Mouse (Mus musculus) liver, embryonic 13.5 days (tissue): ENCODE results near the gene Thrb. TPM values are rescaled to one million over a fixed set of nuclear protein-coding genes. Genes with fewer than 3 reads are reported as not detected.

Experiments used
- ATAC-seq: fragments of 200-750 bp; cut with Nextera tagmentation; 2 replicates; pipeline ENCODE4 v1.8.0; 2017; ENCODE audit warnings: low read depth, mild to moderate bottlenecking, moderate number of reproducible peaks, moderate library complexity
- DNase-seq: peaks from one replicate; pipeline ENCODE4 v3.0.0; 2022
- H3K27ac ChIP-seq: fragments of 300-500 bp; sonication (generic); 2 replicates; pipeline ENCODE4 v1.5.1; 2015; ENCODE audit warnings: moderate library complexity, mild to moderate bottlenecking, inconsistent platforms
- H3K27me3 ChIP-seq: fragments of 300-500 bp; sonication (generic); 2 replicates; pipeline ENCODE4 v1.6.1; 2015; ENCODE audit warnings: mild to moderate bottlenecking, inconsistent platforms
- H3K36me3 ChIP-seq: fragments of 300-500 bp; sonication (generic); 2 replicates; pipeline ENCODE4 v1.6.1; 2015; ENCODE audit warnings: mild to moderate bottlenecking, inconsistent platforms
- H3K4me1 ChIP-seq: fragments of 300-500 bp; sonication (generic); replicated peaks from 2 replicates; pipeline ENCODE4 v1.6.1; 2015; ENCODE audit warnings: inconsistent platforms
- H3K4me2 ChIP-seq: fragments of 300-500 bp; sonication (generic); 2 replicates; pipeline ENCODE4 v1.6.1; 2015; ENCODE audit warnings: inconsistent platforms, mild to moderate bottlenecking, moderate library complexity
- H3K4me3 ChIP-seq: fragments of 300-500 bp; sonication (generic); replicated peaks from 2 replicates; pipeline ENCODE4 v1.5.1; 2015; ENCODE audit warnings: mild to moderate bottlenecking, inconsistent platforms
- H3K9ac ChIP-seq: fragments of 300-500 bp; sonication (generic); 2 replicates; pipeline ENCODE4 v1.6.1; 2015; ENCODE audit warnings: mild to moderate bottlenecking, inconsistent platforms
- H3K9me3 ChIP-seq: fragments of 300-500 bp; sonication (generic); replicated peaks from 2 replicates; pipeline ENCODE4 v1.6.1; 2016; ENCODE audit warnings: inconsistent platforms
- WGBS: fragments of 180-500 bp; shearing (Covaris S2); methylation state at CpG from one replicate; pipeline ENCODE4 v1.1.7; 2015; ENCODE audit not compliant: insufficient replicate concordance; 5-methylcytosine and 5-hydroxymethylcytosine counted together
- polyA plus RNA-seq: library from polyadenylated mRNA; unstranded; fragments of >200 nt; fragmentation: Nextera tagmentation; extraction: Ambion mirVana; gene quantifications from 2 replicates; pipeline ENCODE4 v1.2.1, GENCODE M21; 2015

Gene Thrb
- polyA plus RNA-seq, result 1.3 and 1.9 TPM in 2 replicates

GRCm38 (mm10) chr14:17659686-17660328 lies at the start of gene Thrb:
Gene Thrb, plus strand, starts transcription at chr14:17660261.
- Histone ChIP-seq H3K4me3 (peak within 1 kb of the TSS; percentile 57), H3K4me1 (no peaks in the 10 kb centered on the region), H3K4me2 (peak within 1 kb of the TSS; percentile 69), H3K27ac (peak within 1 kb of the TSS; percentile 5; the same call in 1 of the 2 replicates), H3K27me3 (peaks cover 51% of the 10 kb centered on the region), H3K9me3 (no peaks in the 10 kb centered on the region), H3K36me3 (no peaks in the 10 kb centered on the region), H3K9ac (peak within 1 kb of the TSS; percentile 57)
- DNase-seq (no peak), ATAC-seq (peak; percentile 19; the same call in 1 of the 2 replicates)
- 1% methylated on average over 23 of the region's 23 CpGs for WGBS

- Histone ChIP-seq H3K4me1 (no peaks in the 10 kb centered on the region), H3K9me3 (no peaks in the 10 kb centered on the region), H3K4me3 (no peak overlapping the region), H3K27me3 (no peaks in the 10 kb centered on the region), H3K27ac (no peak overlapping the region), H3K4me2 (no peak overlapping the region), H3K9ac (no peak overlapping the region), H3K36me3 (no peaks in the 10 kb centered on the region)
- DNase-seq, result no peak
- no peak for ATAC-seq
- WGBS, result 42% methylated on average over 3 of the region's 3 CpGs
Observed at GRCm38 (mm10) chr14:17621671-17622070, 38.4 kb upstream of the Thrb start.

- no peaks in the 10 kb centered on the region for H3K4me1 ChIP-seq
- no peaks in the 10 kb centered on the region for H3K36me3 ChIP-seq
- no peak overlapping the region for H3K4me3 ChIP-seq
- no peak overlapping the region for H3K9ac ChIP-seq
- ATAC-seq, result no peak
- no peak overlapping the region for H3K27ac ChIP-seq
- WGBS, result 55% methylated on average over 2 of the region's 2 CpGs
- no peak for DNase-seq
- H3K27me3 ChIP-seq, result no peaks in the 10 kb centered on the region
- H3K9me3 ChIP-seq, result no peaks in the 10 kb centered on the region
- no peak overlapping the region for H3K4me2 ChIP-seq
Observed at GRCm38 (mm10) chr14:17623936-17624335, 36.1 kb upstream of the Thrb start.

GRCm38 (mm10) chr14:17629215-17629614 lies 30.8 kb upstream of the Thrb start:
- Histone ChIP-seq H3K4me1 (no peaks in the 10 kb centered on the region), H3K27ac (no peak overlapping the region), H3K27me3 (no peaks in the 10 kb centered on the region), H3K36me3 (no peaks in the 10 kb centered on the region), H3K9ac (no peak overlapping the region), H3K9me3 (no peaks in the 10 kb centered on the region), H3K4me2 (no peak overlapping the region), H3K4me3 (no peak overlapping the region)
- DNase-seq, result no peak
- WGBS, result 27% methylated on average over 5 of the region's 5 CpGs
- ATAC-seq, result no peak

- DNase-seq, result no peak
- Histone ChIP-seq H3K9me3 (no peaks in the 10 kb centered on the region), H3K4me2 (peak overlapping the region; percentile 36), H3K9ac (no peak overlapping the region), H3K4me3 (no peak overlapping the region), H3K27ac (no peak overlapping the region), H3K27me3 (no peaks in the 10 kb centered on the region), H3K36me3 (no peaks in the 10 kb centered on the region), H3K4me1 (no peaks in the 10 kb centered on the region)
- no peak for ATAC-seq
- WGBS, result 5% methylated on average over 19 of the region's 19 CpGs
Observed at GRCm38 (mm10) chr14:17632887-17633522, 27.1 kb upstream of the Thrb start.

- no peak overlapping the region for H3K9ac ChIP-seq
- no peaks in the 10 kb centered on the region for H3K4me1 ChIP-seq
- no peak overlapping the region for H3K4me3 ChIP-seq
- no peaks in the 10 kb centered on the region for H3K36me3 ChIP-seq
- ATAC-seq (no peak), DNase-seq (no peak)
- H3K27me3 ChIP-seq, result no peaks in the 10 kb centered on the region
- H3K4me2 ChIP-seq, result no peak overlapping the region
- WGBS, result 50% methylated on average over 3 of the region's 3 CpGs
- no peaks in the 10 kb centered on the region for H3K9me3 ChIP-seq
- H3K27ac ChIP-seq, result no peak overlapping the region
Observed at GRCm38 (mm10) chr14:17636971-17637370, 23.1 kb upstream of the Thrb start.

- DNase-seq, result no peak
- Histone ChIP-seq H3K4me1 (no peaks in the 10 kb centered on the region), H3K4me2 (no peak overlapping the region), H3K4me3 (no peak overlapping the region), H3K9me3 (no peaks in the 10 kb centered on the region), H3K27ac (no peak overlapping the region), H3K36me3 (no peaks in the 10 kb centered on the region), H3K9ac (no peak overlapping the region), H3K27me3 (no peaks in the 10 kb centered on the region)
- ATAC-seq, result no peak
- WGBS, result 45% methylated on average over 3 of the region's 3 CpGs
Observed at GRCm38 (mm10) chr14:17641770-17642169, 18.3 kb upstream of the Thrb start.

GRCm38 (mm10) chr14:17655084-17655483 lies 5.0 kb upstream of the Thrb start:
- Histone ChIP-seq H3K9me3 (no peaks in the 10 kb centered on the region), H3K4me3 (no peak overlapping the region), H3K27me3 (peaks cover 18% of the 10 kb centered on the region), H3K4me2 (no peak overlapping the region), H3K27ac (no peak overlapping the region), H3K4me1 (no peaks in the 10 kb centered on the region), H3K36me3 (no peaks in the 10 kb centered on the region), H3K9ac (no peak overlapping the region)
- no peak for ATAC-seq
- 58% methylated on average over 5 of the region's 5 CpGs for WGBS
- DNase-seq, result no peak

GRCm38 (mm10) chr14:17659031-17659430 lies 1.0 kb upstream of the Thrb start:
- no peak overlapping the region for H3K27ac ChIP-seq
- DNase-seq (no peak), ATAC-seq (no peak)
- peaks cover 51% of the 10 kb centered on the region for H3K27me3 ChIP-seq
- H3K36me3 ChIP-seq, result no peaks in the 10 kb centered on the region
- 0% methylated on average over 9 of the region's 10 CpGs for WGBS
- H3K9me3 ChIP-seq, result no peaks in the 10 kb centered on the region
- H3K4me2 ChIP-seq, result peak overlapping the region; percentile 69
- H3K9ac ChIP-seq, result no peak overlapping the region
- H3K4me3 ChIP-seq, result peak overlapping the region; percentile 57
- H3K4me1 ChIP-seq, result no peaks in the 10 kb centered on the region

GRCm38 (mm10) chr14:17660329-17661099 lies 453 bp downstream of the Thrb start:
- peak overlapping the region; percentile 57 for H3K4me3 ChIP-seq
- no peaks in the 10 kb centered on the region for H3K36me3 ChIP-seq
- WGBS, result under 1% methylated on average over 81 of the region's 82 CpGs
- H3K9me3 ChIP-seq, result no peaks in the 10 kb centered on the region
- no peaks in the 10 kb centered on the region for H3K4me1 ChIP-seq
- H3K4me2 ChIP-seq, result peak overlapping the region; percentile 69
- DNase-seq (peak; percentile 6), ATAC-seq (peak; percentile 89)
- H3K27ac ChIP-seq, result peak overlapping the region; percentile 5; the same call in 1 of the 2 replicates
- peaks cover 51% of the 10 kb centered on the region for H3K27me3 ChIP-seq
- H3K9ac ChIP-seq, result peak overlapping the region; percentile 57

- Histone ChIP-seq H3K4me2 (peak overlapping the region; percentile 69), H3K36me3 (no peaks in the 10 kb centered on the region), H3K27me3 (peaks cover 51% of the 10 kb centered on the region), H3K9ac (peak overlapping the region; percentile 57), H3K27ac (no peak overlapping the region), H3K9me3 (no peaks in the 10 kb centered on the region), H3K4me3 (peak overlapping the region; percentile 57), H3K4me1 (no peaks in the 10 kb centered on the region)
- WGBS, result 1% methylated on average over 16 of the region's 16 CpGs
- ATAC-seq (no peak; the same call in 1 of the 2 replicates), DNase-seq (no peak)
Observed at GRCm38 (mm10) chr14:17661100-17661521, 1.1 kb downstream of the Thrb start.
